Mouse (Mus musculus) adrenal gland, postnatal 10 days (tissue): ENCODE results near the gene Sowaha. TPM values are rescaled to one million over a fixed set of nuclear protein-coding genes. Genes with fewer than 3 reads are reported as not detected.

Experiments used
- DNase-seq: peaks from one replicate; pipeline ENCODE4 v3.0.0; 2021; ENCODE audit warnings: mixed read lengths
- long read RNA-seq, 2 experiments: library from polyadenylated mRNA; stranded (forward); transcript quantifications; one replicate each; pipeline ENCODE4 v2.0.0; 2021
- total RNA-seq, 2 experiments: library from RNA; stranded (reverse); gene quantifications; 2 replicates each; pipeline ENCODE4 v1.2.3; 2021

Sowaha gene
- total RNA-seq, result under 1 TPM; 0.60 to 0.94 TPM
- long read RNA-seq, experiment 1, partial matches to known transcripts, result 0 of 3 reads
- long read RNA-seq, experiment 1, other reads (novel, unspliced or antisense), result 0 of 3 reads
- long read RNA-seq, experiment 2, result 0 reads

- peak; percentile 51 for DNase-seq
Observed at GRCm38 (mm10) chr11:53479783-53480301, at the start of gene Sowaha, which contains the start of gene Gm9945. Gene Sowaha (minus strand): TSS chr11:53480274. Gene Gm9945 (plus strand): TSS chr11:53480166.

DNA sequence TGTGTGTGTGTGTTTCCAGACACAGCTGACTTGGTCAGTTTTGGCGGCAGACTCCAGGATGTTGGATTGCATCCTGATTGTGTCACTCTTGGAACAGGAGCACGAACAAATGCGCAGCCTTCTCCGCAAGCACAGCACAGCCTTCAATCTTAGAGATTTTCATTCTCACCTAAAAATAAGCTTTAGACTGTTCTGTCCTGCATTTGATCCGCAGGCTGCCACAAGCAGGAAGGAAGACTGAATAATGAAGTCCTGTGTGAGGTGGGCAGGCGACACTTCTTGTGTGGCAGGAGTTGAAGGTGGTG is 49.1 kb upstream of the Sowaha start:
- peak; percentile 63 for DNase-seq

GRCm38 (mm10) chr11:53528397-53529252 is 48.6 kb upstream of the Sowaha start:
- DNase-seq, result no peak

- peak; percentile 18 for DNase-seq
Observed at GRCm38 (mm10) chr11:53525461-53525860, 45.4 kb upstream of the Sowaha start.

- DNase-seq, result peak; percentile 20
Observed at GRCm38 (mm10) chr11:53524905-53525304, 44.8 kb upstream of the Sowaha start.

DNA sequence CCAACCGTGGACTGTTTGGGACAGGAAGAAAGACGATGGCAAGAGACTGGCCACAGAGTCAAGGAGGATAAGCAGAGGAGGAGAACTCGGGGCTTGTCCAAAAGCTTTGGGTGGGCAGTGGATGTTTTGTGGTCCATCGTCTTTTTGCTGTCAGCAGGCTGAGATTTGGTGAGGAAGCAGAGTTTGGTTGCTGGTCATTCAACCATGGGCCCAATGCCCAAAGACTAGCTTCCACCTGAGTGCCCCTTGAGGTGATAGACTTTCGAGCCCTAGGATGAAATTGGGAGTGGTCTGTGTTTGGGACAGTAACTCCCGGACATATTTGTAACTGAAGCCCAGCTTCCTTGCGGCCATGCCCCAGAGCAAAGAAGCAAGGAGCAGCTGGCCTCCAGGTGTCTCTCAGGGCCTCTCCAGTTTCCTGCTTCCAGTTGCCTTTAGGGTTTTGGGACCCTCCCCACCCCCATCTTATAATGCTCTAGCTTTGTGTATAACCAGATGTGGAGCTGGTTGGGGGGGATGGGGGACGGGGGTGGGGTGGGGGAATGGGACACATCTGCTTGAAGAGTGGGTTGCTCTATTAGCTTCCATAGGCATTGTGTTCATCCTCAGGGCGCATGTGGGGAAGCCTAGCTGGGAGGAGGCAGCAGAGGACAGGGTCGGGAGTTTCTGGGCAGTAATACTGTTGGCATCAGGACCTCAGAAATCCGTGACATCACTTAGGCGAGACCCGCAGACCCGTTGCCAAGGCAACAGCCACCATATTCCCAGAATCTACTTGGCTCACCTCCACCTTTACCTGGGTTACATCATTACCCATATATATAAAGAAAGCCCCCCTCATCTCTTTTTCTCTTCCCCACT is 43.7 kb upstream of the Sowaha start:
- no peak for DNase-seq

DNA sequence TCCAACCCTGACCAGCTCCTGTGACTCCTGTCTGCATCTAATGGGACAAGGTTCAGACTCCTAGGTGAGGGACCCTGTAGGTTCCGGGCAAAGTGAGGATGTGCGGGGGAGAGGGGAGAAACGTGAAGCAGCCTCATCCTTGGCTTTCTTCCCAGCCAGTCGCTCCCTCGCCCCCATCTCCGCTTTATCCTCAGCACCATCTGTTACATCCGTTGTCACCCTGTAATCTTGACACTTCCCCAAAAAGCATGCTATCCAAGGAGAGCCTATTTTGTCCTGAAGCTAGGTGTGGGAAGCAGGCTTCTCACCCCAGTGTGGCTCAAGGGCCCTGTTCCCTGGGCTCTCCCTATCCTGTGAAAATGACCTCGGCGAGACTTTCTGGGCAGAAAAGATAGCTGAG is 42.9 kb upstream of the Sowaha start:
- no peak for DNase-seq

GRCm38 (mm10) chr11:53522362-53522761 is 42.3 kb upstream of the Sowaha start:
- DNase-seq, result no peak

DNA sequence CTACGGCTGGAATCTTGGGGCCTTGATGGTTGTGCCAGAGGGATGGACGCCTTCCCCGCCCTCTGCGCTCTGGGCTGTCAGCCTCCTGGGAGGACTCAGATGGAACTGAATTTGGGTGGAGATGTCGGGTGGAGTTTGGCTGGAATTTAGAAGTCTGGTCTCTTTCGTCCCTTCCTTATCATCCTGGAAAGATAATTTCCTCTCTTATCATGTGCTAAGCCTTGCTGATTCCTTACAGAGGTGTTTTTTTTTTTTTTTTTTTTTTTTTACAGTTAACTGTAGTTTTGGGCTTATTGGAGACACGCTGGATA is 41.7 kb upstream of the Sowaha start:
- no peak for DNase-seq

GRCm38 (mm10) chr11:53521120-53521820 is 41.2 kb upstream of the Sowaha start:
- no peak for DNase-seq

GRCm38 (mm10) chr11:53520122-53520978 is 40.3 kb upstream of the Sowaha start:
- DNase-seq, result peak; percentile 55

DNA sequence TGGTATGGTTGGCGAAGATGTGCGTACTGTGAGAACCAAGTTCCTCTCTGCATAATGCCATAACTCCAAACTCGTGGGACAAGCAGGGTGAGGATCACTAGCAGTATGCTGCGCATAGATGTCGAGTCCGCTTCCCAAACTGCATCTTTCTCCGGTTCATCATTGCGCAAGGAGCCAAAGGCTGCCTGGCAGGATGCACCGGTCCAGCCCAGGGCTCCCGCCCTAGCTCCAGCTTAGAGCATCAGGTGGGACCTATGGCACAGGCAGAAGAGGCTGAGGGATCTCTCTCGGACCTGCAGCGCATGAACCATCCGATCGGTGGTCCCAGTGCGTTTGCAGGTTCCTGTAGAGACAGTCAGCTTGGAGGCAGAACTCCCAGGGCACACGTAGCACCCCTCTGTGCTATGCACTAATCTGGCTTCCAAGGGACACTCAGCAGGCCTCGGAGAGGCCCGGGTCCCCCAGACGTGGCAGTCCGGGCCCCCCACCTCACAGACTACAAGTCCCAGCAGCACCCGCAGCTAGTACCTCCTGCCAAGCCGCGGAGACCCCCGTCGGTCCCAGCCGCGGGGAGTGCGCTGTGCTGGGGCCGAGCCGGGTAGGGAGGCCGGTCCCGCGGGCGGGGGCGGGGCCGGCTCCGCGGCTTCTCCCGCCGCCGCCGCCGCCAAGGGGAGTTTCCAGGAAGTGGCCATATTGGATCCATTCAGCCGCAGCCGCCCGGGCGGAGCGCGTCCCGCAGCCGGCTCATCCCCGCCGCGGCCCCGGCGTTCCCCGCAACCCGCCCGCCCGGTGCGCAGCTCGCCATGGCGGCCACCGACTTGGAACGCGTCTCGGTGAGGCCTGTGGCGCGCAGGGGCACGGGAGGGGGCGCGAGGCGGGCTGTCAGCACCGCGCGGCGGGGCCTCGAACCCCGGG is 39.4 kb upstream of the Sowaha start, which contains the start of gene Sept8:
TSS of gene Sept8 (plus strand) at position 51 of the 915 bp plus-strand sequence.
- peak; percentile 76 for DNase-seq

GRCm38 (mm10) chr11:53518759-53519158 is 38.7 kb upstream of the Sowaha start:
- DNase-seq, result no peak

GRCm38 (mm10) chr11:53516775-53517627 is 36.9 kb upstream of the Sowaha start:
- no peak for DNase-seq

- DNase-seq, result no peak
Observed at GRCm38 (mm10) chr11:53510351-53510750, 30.3 kb upstream of the Sowaha start.

DNA sequence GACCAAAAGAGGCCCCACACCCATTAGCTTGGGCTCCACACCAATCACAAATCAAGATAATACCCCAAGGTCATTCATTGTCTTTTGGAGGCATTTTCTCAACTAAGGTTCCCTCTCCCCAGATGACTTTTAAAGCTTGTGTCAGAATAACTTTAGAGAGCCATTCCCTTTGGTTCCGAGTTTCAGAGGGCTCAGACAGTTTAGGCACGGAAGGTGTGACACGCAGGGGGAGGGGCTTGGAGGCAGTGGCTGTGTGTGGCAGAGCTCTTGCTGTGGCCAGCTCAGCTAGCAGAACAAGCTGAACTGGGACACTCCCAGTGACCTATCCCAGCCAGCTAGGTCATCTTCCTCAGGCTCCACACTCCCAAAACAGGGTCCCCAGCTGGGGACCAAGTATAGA is 28.5 kb upstream of the Sowaha start:
- DNase-seq, result no peak

- peak; percentile 81 for DNase-seq
Observed at GRCm38 (mm10) chr11:53508152-53508551, 28.1 kb upstream of the Sowaha start.

DNA sequence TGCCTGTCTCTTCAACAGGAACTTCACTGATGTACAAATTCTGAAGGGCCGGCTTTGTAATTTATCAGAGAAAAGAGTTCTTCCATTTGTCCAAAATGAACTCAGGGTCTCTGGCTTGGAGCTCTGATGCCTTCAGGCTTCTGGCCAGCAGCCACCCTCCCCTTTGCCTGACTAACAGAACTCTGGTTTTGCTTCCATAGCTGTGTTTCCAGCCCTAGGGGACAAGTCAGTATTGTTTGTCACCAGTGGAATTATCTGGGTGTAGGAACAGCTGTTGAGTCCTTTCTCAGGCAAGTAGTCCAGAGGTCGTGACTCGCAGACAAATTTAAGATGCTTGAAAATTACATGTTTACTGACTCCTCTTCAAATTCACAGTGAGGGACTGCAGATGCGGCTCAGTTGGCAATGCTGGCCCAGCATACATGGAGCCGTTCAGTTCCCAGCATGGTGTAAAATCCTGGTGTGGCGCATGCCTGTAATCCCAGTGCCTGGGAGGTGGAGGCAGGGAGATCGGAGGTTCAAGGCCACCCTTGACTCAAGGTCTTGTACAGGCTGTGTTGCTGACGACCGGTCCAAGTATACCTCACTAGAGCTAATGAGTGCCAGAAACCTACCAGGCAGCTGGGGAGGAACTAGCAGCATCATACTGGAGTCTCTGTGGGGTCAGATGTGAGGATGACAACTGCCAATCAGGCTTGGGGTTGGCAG is 27.2 kb upstream of the Sowaha start:
- no peak for DNase-seq
